Mouse (Mus musculus) kidney, postnatal 4 days (tissue): ENCODE measurements around the gene Lbp.

Experiments used
- DNase-seq, 2 experiments: peaks; one replicate each; pipeline ENCODE4 v3.0.0; 2021; ENCODE audit warnings: mixed read lengths in 2 of 2

Gene Lbp

DNA sequence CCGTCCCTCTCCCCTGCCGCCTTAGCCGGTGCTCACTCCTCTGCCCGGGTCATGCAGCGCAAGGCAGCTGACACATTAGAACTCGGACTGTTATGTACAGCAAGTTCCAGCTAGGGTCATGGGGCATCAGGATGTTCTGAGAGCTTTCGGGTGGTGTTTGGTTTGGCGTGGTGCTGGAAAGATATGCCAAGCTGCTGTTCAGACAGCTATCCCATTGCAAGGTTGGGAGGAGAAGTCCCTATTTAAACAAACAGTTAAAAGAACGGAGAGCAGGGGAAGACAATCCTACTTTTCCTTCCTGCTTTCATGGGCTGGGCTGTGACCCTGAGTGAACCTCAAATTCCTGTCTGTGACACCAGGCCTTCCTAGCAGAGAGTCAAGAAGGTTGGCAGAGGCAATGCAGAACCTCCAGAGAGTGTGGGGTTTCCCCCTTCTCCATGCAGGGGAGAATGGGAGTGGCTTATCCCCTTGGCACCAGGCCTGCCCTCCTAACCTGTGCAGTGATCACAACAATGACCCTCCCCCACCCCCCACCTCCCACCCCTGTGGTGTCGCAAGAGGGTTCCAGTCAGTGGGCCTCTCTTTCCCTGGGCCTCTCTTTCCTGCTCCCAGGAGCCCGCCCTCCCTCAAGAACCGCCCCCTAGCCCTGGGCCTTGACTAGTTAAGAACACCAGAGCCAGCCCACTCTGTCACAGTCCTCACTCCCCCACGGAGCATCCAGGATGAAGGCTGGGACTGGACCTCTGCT, at the start of gene Lbp:
Gene Lbp, plus strand, starts transcription at position 546 of the 748 bp plus-strand sequence.
- peak; percentile 80 to 84 for DNase-seq

DNA sequence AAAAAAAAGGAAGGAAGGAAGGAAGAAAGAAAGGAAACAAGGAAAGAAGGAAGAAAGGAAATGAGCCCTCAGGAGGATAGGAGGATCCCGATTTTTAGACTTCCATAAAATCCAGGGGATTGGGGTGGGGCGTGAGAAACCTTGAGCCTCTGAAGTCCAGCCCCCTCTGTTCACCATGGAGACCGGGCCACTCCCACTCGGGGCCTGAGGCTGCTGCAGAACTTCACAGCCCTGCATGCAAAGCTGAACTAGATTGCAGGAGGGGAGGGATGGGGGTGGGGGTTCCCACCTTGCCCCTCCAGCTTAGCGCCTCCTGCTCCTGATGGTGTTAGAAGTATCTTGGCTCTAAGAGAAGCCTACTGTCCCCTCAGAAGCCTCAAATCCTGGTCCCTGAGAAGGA, 49.4 kb upstream of the Lbp start:
- peak; percentile 74 to 77 for DNase-seq

- DNase-seq = no peak
Observed at GRCm38 (mm10) chr2:158258005-158258418, 48.3 kb upstream of the Lbp start, which contains the start of gene Bpi. Gene Bpi, plus strand, starts transcription at chr2:158258094.

DNA sequence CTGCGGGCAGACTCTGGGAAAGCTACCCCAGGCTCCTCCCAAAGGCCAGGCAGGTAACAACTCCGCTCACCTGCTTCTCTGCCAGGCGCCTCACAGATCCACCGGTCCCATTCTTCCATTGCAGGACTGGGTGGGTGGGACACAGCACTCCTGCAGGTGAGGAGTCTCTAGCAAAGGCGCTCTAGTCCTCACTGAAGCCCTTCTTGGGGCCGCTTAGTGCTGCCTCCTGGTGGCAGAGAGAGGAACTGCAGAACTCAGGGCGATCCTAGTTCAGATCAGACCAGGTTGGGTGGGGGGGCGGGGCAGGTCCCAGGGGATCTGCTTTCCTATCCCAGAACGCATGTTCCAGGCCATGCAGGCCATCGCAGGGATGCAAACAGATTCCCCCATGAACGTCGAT, 47.5 kb upstream of the Lbp start:
- peak; percentile 86 to 88 for DNase-seq

DNA sequence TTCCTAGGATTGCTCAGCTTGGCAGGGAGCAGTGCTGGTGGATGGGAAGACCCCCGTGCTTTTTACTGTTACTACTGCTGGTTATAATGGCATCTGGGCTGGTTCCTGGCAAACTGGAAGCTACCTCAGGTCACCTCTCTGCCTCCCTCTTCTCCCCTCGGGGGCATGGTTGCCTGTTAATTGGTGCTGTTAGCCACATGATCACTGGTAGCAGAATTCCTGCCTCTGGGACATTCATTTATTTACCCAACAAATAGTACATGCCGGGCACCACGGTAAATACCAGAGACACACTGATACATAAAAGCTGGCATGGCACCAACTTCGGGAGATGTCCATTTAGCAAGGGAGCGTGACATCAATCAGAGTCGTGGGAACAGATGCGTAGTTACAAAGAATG, 46.8 kb upstream of the Lbp start:
- DNase-seq = no peak

- no peak for DNase-seq
Observed at GRCm38 (mm10) chr2:158264877-158265276, 41.4 kb upstream of the Lbp start.

- DNase-seq = no peak
Observed at GRCm38 (mm10) chr2:158270017-158270416, 36.3 kb upstream of the Lbp start.

- DNase-seq = peak; percentile 42 to 65
Observed at GRCm38 (mm10) chr2:158273646-158274045, 32.6 kb upstream of the Lbp start.

DNA sequence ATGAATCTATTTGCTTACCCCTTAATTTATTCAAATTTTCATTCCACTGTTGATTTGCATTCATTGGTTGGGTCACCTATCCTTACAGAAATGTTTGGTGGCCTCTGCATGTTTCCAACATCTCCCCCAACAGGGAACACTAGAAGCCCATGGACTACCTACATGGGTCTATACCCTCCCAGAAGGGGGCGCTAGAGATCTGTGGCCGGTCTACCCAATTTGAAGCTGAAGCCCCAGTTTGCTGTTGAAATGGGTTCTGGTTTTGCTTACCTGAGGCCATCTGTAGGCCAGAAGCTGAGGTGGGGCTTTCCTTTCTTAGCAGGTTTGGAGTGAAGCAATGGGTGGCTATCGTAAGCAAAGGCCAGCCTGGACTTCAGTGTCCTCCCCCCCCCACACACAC, 30.9 kb upstream of the Lbp start:
- DNase-seq = no peak

DNA sequence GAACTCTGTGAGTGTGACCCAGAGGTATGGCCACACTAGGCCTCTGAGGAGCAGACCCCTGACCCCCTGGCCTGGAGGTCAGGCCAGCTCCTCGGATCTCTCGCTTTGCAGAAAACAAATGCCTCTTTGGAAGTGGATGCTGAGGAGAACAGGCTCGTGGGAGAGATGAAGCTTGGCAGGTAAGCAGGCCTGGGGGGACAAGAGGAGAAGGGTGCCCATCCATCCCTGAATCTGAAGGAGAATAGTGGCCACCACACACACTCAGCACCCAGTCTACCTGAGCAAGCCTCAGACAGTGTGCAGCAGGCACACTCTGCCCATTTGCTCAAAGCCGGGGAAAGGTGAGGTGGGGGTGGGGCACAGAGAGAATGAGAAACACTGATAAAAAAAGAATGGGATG, 30.5 kb upstream of the Lbp start:
- no peak for DNase-seq

GRCm38 (mm10) chr2:158276451-158276850, 29.8 kb upstream of the Lbp start:
- DNase-seq = no peak

DNA sequence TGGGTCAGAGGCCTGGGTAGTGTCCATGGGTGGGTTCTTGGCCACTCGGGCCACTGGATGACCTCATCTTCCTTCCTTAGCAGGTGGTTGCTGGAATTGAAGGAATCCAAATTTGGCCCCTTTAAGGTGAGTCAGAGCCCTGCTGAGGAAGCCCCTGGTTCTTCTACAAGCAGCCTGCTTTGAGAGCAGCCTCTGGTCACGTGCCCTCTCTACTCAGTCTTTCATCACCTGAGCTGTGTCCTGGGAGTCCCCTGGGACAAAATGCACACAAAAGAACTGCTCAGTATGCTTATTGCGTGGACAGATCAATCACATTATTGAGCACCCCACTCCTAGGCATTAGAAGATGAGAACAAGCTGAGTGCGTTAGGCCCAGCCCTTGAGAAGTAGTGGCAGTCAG, 29.4 kb upstream of the Lbp start:
- DNase-seq = no peak

GRCm38 (mm10) chr2:158279656-158280055, 26.6 kb upstream of the Lbp start:
- DNase-seq = no peak

DNA sequence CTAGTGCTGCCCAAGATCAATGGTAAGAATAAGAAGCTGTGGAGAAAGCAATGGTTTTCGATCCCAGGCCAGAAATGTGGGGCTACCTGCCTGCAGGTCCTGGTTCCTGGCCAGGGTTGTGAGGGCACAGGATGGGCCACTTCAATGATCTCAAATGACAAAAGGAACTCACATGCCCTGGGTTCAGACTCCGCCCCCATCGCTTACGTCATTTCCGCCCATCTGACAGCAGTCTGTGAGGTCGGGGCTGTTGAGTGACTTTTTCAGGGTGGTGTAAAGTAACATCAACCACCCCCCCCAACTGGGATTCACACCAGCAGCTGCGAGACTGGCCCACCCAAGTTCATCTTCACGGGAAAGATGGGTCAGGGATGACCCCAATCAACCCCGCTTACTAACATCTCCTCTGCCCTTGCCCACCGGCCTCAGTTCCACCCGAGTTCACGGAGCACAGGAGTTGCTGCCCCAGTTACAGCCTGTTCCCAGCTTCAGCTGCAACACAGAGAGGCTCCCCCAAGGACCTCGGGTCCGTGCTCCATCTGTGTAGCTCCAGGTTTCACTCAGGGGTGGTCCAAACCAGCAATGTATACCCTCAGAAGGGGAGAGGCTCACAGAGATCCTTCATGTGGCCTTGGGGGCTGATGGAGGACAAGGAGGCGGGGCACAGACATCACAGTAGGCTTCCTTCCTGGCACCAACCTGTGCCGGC, 24.6 kb upstream of the Lbp start:
- DNase-seq = peak in 1 of 2 experiments; percentile 27

GRCm38 (mm10) chr2:158283136-158283535, 23.2 kb upstream of the Lbp start:
- no peak for DNase-seq

- no peak for DNase-seq
Observed at GRCm38 (mm10) chr2:158283771-158284170, 22.5 kb upstream of the Lbp start.

DNA sequence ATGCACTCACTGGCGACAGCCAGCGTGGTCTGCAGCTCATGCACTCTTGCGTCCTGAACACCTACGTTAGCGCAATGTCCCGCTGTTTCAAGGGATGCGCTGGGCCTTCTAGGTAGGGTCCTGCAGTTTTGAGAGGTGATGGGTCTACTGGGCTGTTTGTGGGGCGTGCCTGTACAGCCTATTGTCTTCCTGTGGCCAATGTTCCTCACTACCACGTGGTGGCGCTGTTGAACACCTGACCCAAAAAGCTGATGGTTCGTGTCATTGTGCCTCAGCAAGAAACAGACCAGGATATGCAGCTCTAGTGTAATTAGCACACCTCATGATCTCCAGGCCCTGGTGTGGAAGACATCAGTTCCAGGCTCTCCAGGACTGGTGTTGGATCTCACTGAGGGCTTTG, 21.7 kb upstream of the Lbp start:
- peak; percentile 79 to 80 for DNase-seq

DNA sequence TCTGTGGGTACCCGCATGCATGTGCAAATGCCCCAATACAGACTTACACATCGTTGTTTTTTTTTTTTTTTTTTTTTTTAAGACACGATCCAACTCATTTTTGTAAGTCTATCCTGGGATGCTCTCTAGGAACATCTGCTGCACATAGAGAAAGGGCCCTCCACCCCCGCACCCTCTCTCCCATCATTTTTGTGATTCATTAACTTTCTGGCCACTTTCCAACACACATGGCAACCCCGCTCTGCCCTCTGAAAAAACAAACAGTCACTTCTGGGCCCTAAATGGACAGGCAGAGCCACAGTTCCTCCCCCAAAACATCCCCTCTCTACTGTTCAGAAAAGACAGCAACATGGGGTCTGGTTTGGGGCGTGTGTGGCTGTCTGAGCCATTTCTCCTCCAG, 20.6 kb upstream of the Lbp start:
- peak in 1 of 2 experiments; percentile 45 for DNase-seq

DNA sequence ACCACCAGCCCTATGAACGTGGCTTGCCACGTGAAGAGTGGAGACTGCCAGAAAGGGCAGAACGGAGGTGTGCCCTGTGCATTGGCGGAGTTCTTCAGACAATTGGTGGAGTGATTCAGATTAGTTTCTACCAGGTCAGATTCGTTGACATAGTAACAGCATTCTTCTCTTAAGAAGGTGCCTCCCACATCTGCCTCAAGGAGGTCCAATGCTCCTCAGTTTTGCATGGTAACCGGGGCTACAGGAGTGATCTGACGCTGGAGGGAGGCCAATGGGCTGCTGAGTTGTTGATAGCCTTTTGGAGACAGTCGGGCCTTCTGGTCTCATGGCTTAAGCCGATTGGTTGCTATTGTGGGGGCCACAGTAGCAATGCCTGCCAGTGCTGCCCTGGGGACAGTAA, 10.6 kb upstream of the Lbp start:
- DNase-seq = no peak

DNA sequence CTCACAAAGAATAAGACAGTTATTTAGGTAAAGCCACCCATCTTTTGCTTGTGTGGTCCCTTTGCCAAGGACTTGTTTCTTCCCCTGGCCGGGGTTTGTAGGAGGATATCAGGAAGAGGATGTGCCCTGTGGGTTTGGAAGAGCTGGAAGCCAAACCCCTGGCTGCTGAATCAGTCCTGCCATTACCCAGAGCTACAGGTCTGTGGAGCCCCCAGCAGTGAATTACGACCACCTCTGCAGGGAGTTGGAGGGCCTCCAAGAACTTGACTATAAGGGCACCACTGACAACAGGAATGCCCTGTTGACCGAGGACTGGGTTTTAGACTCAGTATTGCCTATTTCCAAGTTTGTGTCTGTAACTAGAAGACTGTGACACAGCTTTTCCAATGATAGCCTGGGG, 7.1 kb upstream of the Lbp start:
- no peak for DNase-seq

DNA sequence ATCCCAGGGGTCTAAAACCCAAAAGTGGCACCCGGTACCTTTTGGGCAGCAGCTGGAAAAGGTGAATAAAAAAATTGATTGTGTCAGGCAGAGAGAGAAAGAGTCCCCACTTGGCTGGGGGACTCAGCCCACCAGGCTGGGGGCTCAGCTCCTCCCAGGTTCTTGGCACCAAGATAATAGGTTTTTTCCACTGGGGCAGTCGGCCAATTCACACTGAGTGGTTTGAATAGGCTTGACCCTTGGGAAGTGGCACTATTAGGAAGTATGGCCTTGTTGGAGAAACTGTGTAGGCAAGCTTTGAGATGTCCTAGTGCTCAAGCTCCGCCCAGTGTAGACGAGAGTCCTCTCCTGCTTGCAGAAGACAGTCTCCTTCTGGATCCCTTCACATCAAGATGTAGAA, 6.6 kb upstream of the Lbp start:
- DNase-seq = no peak

GRCm38 (mm10) chr2:158302807-158303206, 3.5 kb upstream of the Lbp start:
- no peak for DNase-seq

DNA sequence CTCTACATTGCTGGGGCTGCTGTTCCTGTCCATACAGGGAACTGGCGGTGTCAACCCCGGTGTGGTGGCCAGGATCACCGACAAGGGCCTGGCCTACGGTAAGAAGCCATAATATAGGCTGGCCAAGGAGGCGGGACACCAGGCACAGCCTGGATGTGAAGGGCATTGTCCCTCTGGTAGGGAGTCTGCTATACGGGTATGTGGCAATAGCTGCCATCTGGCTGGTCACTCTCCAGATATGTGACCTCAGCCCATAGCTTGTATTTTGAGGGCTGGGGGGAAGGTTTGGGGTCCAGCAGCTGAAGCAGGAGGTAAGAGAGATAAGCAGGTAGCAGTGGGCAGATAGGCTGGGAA, 380 bp downstream of the Lbp start:
- DNase-seq = no peak

DNA sequence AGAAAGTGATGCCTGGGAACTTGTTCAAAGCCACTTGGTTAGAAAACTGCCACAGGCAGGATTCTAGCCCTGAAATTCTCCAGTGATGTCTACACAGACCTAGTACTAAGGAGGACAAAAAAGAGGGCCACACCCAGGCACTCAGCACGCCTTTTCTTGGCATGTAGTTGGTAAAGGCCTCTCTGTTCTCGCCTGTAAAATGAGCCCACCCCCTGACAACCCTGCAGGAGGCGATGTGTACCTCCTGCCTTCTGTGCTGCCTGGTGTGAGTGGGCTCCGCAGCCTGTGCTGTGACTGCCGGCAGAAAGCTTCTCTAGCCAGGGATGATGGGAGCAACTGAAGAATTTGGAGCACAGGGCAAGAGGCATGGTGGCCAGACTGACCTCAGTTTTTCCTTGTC, 2.0 kb downstream of the Lbp start:
- DNase-seq = no peak

- no peak for DNase-seq
Observed at GRCm38 (mm10) chr2:158313089-158313488, 6.8 kb downstream of the Lbp start.
